In genomic region chr10:93227921-93228320, GRCm38 (mm10) we compare ENCODE assay signal across 14 mouse cellular contexts.
DNase-seq lines count a peak whose midpoint lies in the region; ATAC-seq and TF ChIP-seq lines count a peak whose summit lies in the region.
"Had no signal": no experiment of that assay in that cellular context is flagged by ENCODE, and none has a peak within 500 bp of the region (broad histone marks: within the 10 kb centered on the region; RNA-seq: fewer than 3 reads in every experiment).

No protein-coding gene starts in this region.

- no peak for TF ChIP-seq CTCF in lung, postnatal 0 days (IDR thresholded peaks at IDR 0.05)
- no peak for TF ChIP-seq CTCF in lung, adult 2 months (IDR thresholded peaks at IDR 0.05; ENCODE audit: insufficient read depth, low read length)

- H3K4me2 ChIP-seq in lung, postnatal 0 days (replicated peaks; ENCODE audit: low read depth, low read length): no peak overlapping the region
- H3K4me2 ChIP-seq in intestine, embryonic 16.5 days (ENCODE audit: low read depth, low read length): no peak overlapping the region

- H3K4me3 ChIP-seq in heart, embryonic 10.5 days: no peak overlapping the region
- H3K4me3 ChIP-seq in lung, postnatal 0 days (ENCODE audit: low read depth, low read length): no peak overlapping the region
- H3K4me3 ChIP-seq in lung, adult 2 months (replicated peaks; ENCODE audit: extremely low read depth, low read depth, low read length): no peak overlapping the region
- no peak overlapping the region for H3K4me3 ChIP-seq in intestine, embryonic 16.5 days (ENCODE audit: low read length)

- H3K4me1 ChIP-seq in heart, embryonic 10.5 days: peaks cover 6% of the 10 kb centered on the region; the same call in 1 of the 2 replicates
- H3K4me1 ChIP-seq in lung, postnatal 0 days (ENCODE audit: insufficient read depth, low read depth, low read length): no peaks in the 10 kb centered on the region
- H3K4me1 ChIP-seq in lung, adult 2 months (ENCODE audit: control insufficient read depth, insufficient read depth, low read length): peaks cover 13% of the 10 kb centered on the region
- no peaks in the 10 kb centered on the region for H3K4me1 ChIP-seq in intestine, embryonic 16.5 days (ENCODE audit: control insufficient read depth, insufficient read depth, low read length)

- no peak for TF ChIP-seq POLR2A in lung, adult 2 months (IDR thresholded peaks at IDR 0.05; ENCODE audit: borderline replicate concordance, extremely low read depth, low read depth, low read length)

- ATAC-seq in lung, postnatal 0 days: peak; percentile 56
- ATAC-seq in intestine, embryonic 16.5 days: no peak
- ATAC-seq: forebrain, embryonic 14.5 days had no signal

- H3K9me3 ChIP-seq in heart, embryonic 10.5 days: no peaks in the 10 kb centered on the region
- H3K9me3 ChIP-seq in lung, postnatal 0 days (ENCODE audit: low read length): no peaks in the 10 kb centered on the region
- H3K9me3 ChIP-seq in intestine, embryonic 16.5 days (ENCODE audit: control insufficient read depth, low read length): no peaks in the 10 kb centered on the region

- no peak for DNase-seq in heart, embryonic 10.5 days (ENCODE audit: low spot score)
- no peak for DNase-seq in heart, postnatal 14 days
- DNase-seq in lung, postnatal 0 days (ENCODE audit: low spot score): peak; percentile 53
- no peak for DNase-seq in lung, adult 2 months
- peak; percentile 16 for DNase-seq in c-Kit-positive CD71-positive TER-119-negative erythroid progenitor cells, embryonic 14.5 days (ENCODE audit: low read depth)
- DNase-seq in thymus, postnatal 36 days: peak; percentile 26 to 32
- DNase-seq in kidney, adult 9 months: no peak
- DNase-seq: cerebellum, adult 18-20 months; gastrocnemius, postnatal 25 days; kidney, postnatal 14 days; liver had no signal

- no peaks in the 10 kb centered on the region for H3K27me3 ChIP-seq in heart, embryonic 10.5 days (ENCODE audit: insufficient read depth, poor library complexity, severe bottlenecking)
- no peaks in the 10 kb centered on the region for H3K27me3 ChIP-seq in lung, postnatal 0 days (replicated peaks; ENCODE audit: insufficient read depth, low read length)
- H3K27me3 ChIP-seq in intestine, embryonic 16.5 days (replicated peaks; ENCODE audit: control insufficient read depth, insufficient read depth, low read length): no peaks in the 10 kb centered on the region
- H3K27me3 ChIP-seq: CH12.LX had no signal

- TF ChIP-seq EP300 in lung, postnatal 0 days (IDR thresholded peaks at IDR 0.05): no peak

- peaks cover 26% of the 10 kb centered on the region for H3K36me3 ChIP-seq in heart, embryonic 10.5 days
- H3K36me3 ChIP-seq in lung, postnatal 0 days (ENCODE audit: insufficient read depth, low read length): no peaks in the 10 kb centered on the region
- H3K36me3 ChIP-seq in intestine, embryonic 16.5 days (ENCODE audit: control insufficient read depth, insufficient read depth, low read length): peaks cover 6% of the 10 kb centered on the region; the same call in 1 of the 2 replicates

- WGBS in heart, embryonic 10.5 days: 64% methylated on average over 8 of the region's 8 CpGs
- WGBS in lung, postnatal 0 days: 41% methylated on average over 8 of the region's 8 CpGs
- WGBS in lung, adult 2 months: 51% methylated on average over 8 of the region's 8 CpGs
- 71% methylated on average over 8 of the region's 8 CpGs for WGBS in intestine, embryonic 16.5 days

- H3K27ac ChIP-seq in heart, embryonic 10.5 days: peak overlapping the region; percentile 47; the same call in 1 of the 2 replicates
- H3K27ac ChIP-seq in lung, postnatal 0 days (ENCODE audit: low read length): no peak overlapping the region
- H3K27ac ChIP-seq in intestine, embryonic 16.5 days (ENCODE audit: low read length): no peak overlapping the region

- intact Hi-C loops in heart, postnatal 14 days (cut with DNase I): no loop called here

- H3K9ac ChIP-seq in lung, postnatal 0 days (replicated peaks; ENCODE audit: low read depth): no peak overlapping the region
- H3K9ac ChIP-seq in intestine, embryonic 16.5 days (ENCODE audit: low read depth, low read length): no peak overlapping the region

Comparison
In these comparisons a context has a peak if more than half of its experiments do, and no peak if none do; other contexts are left out.
1. DNase-seq: peak in lung, postnatal 0 days (single experiment), c-Kit-positive CD71-positive TER-119-negative erythroid progenitor cells, embryonic 14.5 days (single experiment) and thymus, postnatal 36 days (2 of 2); none in heart, embryonic 10.5 days (single experiment), heart, postnatal 14 days (0 of 2), lung, adult 2 months (single experiment) and kidney, adult 9 months (single experiment).